Mouse (Mus musculus) cerebellum, adult 2 months (tissue): Measurements from ENCODE around the gene Miga1.

Experiments used
- CTCF ChIP-seq: fragments of 200-500 bp; IDR thresholded peaks from 2 replicates; pipeline ENCODE4 v1.5.1; 2011; ENCODE audit warnings: low read depth, mild to moderate bottlenecking, control low read depth, low read length, moderate library complexity, borderline replicate concordance; ENCODE audit not compliant: insufficient read depth
- POLR2A ChIP-seq: fragments of 200-500 bp; IDR thresholded peaks from 2 replicates; pipeline ENCODE4 v1.6.1; 2011; ENCODE audit warnings: low read length, control low read depth, borderline replicate concordance; ENCODE audit not compliant: insufficient read depth

- TF ChIP-seq POLR2A (no peak), CTCF (no peak)
These were observed 31.5 kb downstream of the Miga1 start for GRCm38 (mm10) chr3:152308485-152309249.
